Mouse (Mus musculus): ENCODE measurements at regions not wholly inside any gene's neighbourhood (a gene's known extent, or its start where the extent isn't known, plus 50 kb on each side); places are given as distances from the start of the nearest gene placed in this dataset.
A peak's percentile ranks its signal among the peaks of the same experiment; 100 is the strongest.

GRCm38 (mm10) chr13:85035903-85036302, 153.3 kb upstream of the Ccnh start:
- no peak overlapping the region for H3K9ac ChIP-seq (replicated peaks; ENCODE audit: low read length)
- no peaks in the 10 kb centered on the region for H3K4me1 ChIP-seq (ENCODE audit: control insufficient read depth, insufficient read depth, low read length)
- H3K27ac ChIP-seq (replicated peaks; ENCODE audit: low read depth, low read length), result no peak overlapping the region
- ATAC-seq (replicated peaks; ENCODE audit: insufficient number of reproducible peaks, low FRiP score, low TSS enrichment, low read depth) (no peak), DNase-seq (ENCODE audit: low spot score) (no peak)
- no peaks in the 10 kb centered on the region for H3K36me3 ChIP-seq (replicated peaks; ENCODE audit: control insufficient read depth, insufficient read depth, low read depth, low read length)
- H3K9me3 ChIP-seq (replicated peaks; ENCODE audit: control insufficient read depth, low read length), result no peaks in the 10 kb centered on the region
- no peak overlapping the region for H3K4me2 ChIP-seq (ENCODE audit: low read depth, low read length)
- H3K4me3 ChIP-seq (ENCODE audit: low read depth, low read length), result no peak overlapping the region
- H3K27me3 ChIP-seq (ENCODE audit: control insufficient read depth, insufficient read depth, low read length), result no peaks in the 10 kb centered on the region
- WGBS, result 76% methylated on average over 2 of the region's 2 CpGs

DNA sequence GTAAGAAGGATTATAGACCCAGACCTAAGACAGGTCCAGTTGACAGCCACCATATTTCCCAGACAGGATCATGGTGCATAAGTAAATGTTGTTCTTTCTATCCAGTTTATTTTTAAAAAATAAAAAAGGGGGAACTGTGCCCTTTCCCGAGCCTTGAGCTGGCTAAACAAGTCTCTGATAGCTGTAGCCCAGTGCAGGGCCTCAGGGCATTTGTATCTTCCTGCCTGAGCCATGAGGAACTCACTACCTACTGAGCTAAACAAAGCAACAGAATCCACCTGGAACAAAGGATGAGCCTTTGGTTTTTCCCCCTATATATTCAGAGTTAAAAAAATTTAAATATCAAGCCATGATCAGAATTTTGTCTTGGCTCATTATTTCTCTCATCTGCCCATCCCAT, 152.4 kb upstream of the Ccnh start:
- no peak overlapping the region for H3K27ac ChIP-seq (replicated peaks; ENCODE audit: low read depth, low read length)
- ATAC-seq (replicated peaks; ENCODE audit: insufficient number of reproducible peaks, low FRiP score, low TSS enrichment, low read depth), result no peak
- H3K4me2 ChIP-seq (ENCODE audit: low read depth, low read length), result no peak overlapping the region
- H3K27me3 ChIP-seq (ENCODE audit: control insufficient read depth, insufficient read depth, low read length), result no peaks in the 10 kb centered on the region
- H3K4me3 ChIP-seq (ENCODE audit: low read depth, low read length), result no peak overlapping the region
- no peak overlapping the region for H3K9ac ChIP-seq (replicated peaks; ENCODE audit: low read length)
- no peak for DNase-seq (ENCODE audit: low spot score)
- H3K36me3 ChIP-seq (replicated peaks; ENCODE audit: control insufficient read depth, insufficient read depth, low read depth, low read length), result no peaks in the 10 kb centered on the region
- H3K9me3 ChIP-seq (replicated peaks; ENCODE audit: control insufficient read depth, low read length), result no peaks in the 10 kb centered on the region
- H3K4me1 ChIP-seq (ENCODE audit: control insufficient read depth, insufficient read depth, low read length), result no peaks in the 10 kb centered on the region
- WGBS, result 47% methylated on average over 1 of the region's 1 CpGs

DNA sequence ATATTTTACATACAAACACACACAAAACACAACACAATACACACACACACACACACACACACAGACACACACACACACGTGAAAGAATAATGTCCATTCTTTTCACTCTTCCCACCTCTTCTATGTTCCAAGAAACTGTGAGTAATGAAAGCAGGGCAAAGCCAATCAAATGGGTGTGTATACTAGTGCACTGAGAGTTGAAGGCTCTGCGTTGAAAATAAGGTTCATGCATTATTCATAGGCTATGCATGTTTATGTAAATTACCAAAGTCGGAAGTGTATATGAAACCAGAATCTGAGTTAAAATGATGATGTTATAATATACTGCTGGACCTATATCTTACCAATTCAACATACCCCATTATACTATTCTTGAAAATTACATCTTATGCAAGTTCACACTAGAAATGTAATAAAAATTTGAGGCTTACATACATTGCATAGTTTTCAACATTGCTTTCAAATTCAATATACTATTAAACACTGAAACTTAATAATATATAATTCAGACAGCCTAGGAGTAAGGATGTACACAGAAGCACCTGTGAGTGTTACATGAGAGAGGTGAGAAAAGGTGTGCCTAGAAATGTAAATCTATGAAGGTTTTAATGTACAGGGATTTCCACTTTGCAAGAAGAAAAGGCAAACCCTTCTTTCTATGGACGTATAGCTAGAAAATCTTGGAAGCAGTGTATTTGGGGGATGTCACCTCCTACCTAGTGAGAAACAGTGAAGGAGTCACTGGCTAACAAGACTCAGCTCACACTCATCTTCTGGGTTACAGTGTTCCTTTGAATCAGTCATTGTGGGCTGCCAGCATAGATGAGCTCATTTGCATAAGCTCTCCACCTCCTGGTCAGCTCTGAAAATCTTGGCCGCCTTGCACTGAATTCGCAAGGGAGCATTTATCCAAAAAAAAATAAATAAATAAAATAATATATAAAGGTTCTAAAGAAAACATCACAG, 122.3 kb upstream of the Ccnh start:
- Histone ChIP-seq H3K9me3 (replicated peaks; ENCODE audit: control insufficient read depth, low read length) (no peaks in the 10 kb centered on the region), H3K4me1 (ENCODE audit: control insufficient read depth, insufficient read depth, low read length) (no peaks in the 10 kb centered on the region), H3K9ac (replicated peaks; ENCODE audit: low read length) (no peak overlapping the region), H3K36me3 (replicated peaks; ENCODE audit: control insufficient read depth, insufficient read depth, low read depth, low read length) (no peaks in the 10 kb centered on the region), H3K27ac (replicated peaks; ENCODE audit: low read depth, low read length) (no peak overlapping the region), H3K4me2 (ENCODE audit: low read depth, low read length) (no peak overlapping the region), H3K4me3 (ENCODE audit: low read depth, low read length) (no peak overlapping the region), H3K27me3 (ENCODE audit: control insufficient read depth, insufficient read depth, low read length) (no peaks in the 10 kb centered on the region)
- ATAC-seq (replicated peaks; ENCODE audit: insufficient number of reproducible peaks, low FRiP score, low TSS enrichment, low read depth), result 0 out of 2 replicates have a peak, but pooled peaks have one; percentile 56
- no peak for DNase-seq (ENCODE audit: low spot score)
- WGBS, result 63% methylated on average over 6 of the region's 6 CpGs

GRCm38 (mm10) chr13:85067551-85068283, 121.5 kb upstream of the Ccnh start:
- 77% methylated on average over 5 of the region's 5 CpGs for WGBS
- Histone ChIP-seq H3K9ac (replicated peaks; ENCODE audit: low read length) (no peak overlapping the region), H3K9me3 (replicated peaks; ENCODE audit: control insufficient read depth, low read length) (no peaks in the 10 kb centered on the region), H3K27ac (replicated peaks; ENCODE audit: low read depth, low read length) (no peak overlapping the region), H3K4me2 (ENCODE audit: low read depth, low read length) (no peak overlapping the region), H3K4me1 (ENCODE audit: control insufficient read depth, insufficient read depth, low read length) (no peaks in the 10 kb centered on the region), H3K27me3 (ENCODE audit: control insufficient read depth, insufficient read depth, low read length) (no peaks in the 10 kb centered on the region), H3K4me3 (ENCODE audit: low read depth, low read length) (no peak overlapping the region), H3K36me3 (replicated peaks; ENCODE audit: control insufficient read depth, insufficient read depth, low read depth, low read length) (no peaks in the 10 kb centered on the region)
- no peak for ATAC-seq (replicated peaks; ENCODE audit: insufficient number of reproducible peaks, low FRiP score, low TSS enrichment, low read depth)
- DNase-seq (ENCODE audit: low spot score), result no peak

GRCm38 (mm10) chr13:85068403-85068802, 120.8 kb upstream of the Ccnh start:
- Histone ChIP-seq H3K4me2 (ENCODE audit: low read depth, low read length) (no peak overlapping the region), H3K27ac (replicated peaks; ENCODE audit: low read depth, low read length) (no peak overlapping the region), H3K36me3 (replicated peaks; ENCODE audit: control insufficient read depth, insufficient read depth, low read depth, low read length) (no peaks in the 10 kb centered on the region), H3K4me1 (ENCODE audit: control insufficient read depth, insufficient read depth, low read length) (no peaks in the 10 kb centered on the region), H3K4me3 (ENCODE audit: low read depth, low read length) (no peak overlapping the region), H3K27me3 (ENCODE audit: control insufficient read depth, insufficient read depth, low read length) (no peaks in the 10 kb centered on the region), H3K9ac (replicated peaks; ENCODE audit: low read length) (no peak overlapping the region), H3K9me3 (replicated peaks; ENCODE audit: control insufficient read depth, low read length) (no peaks in the 10 kb centered on the region)
- ATAC-seq (replicated peaks; ENCODE audit: insufficient number of reproducible peaks, low FRiP score, low TSS enrichment, low read depth) (no peak), DNase-seq (ENCODE audit: low spot score) (no peak)
- WGBS, result 68% methylated on average over 3 of the region's 3 CpGs

DNA sequence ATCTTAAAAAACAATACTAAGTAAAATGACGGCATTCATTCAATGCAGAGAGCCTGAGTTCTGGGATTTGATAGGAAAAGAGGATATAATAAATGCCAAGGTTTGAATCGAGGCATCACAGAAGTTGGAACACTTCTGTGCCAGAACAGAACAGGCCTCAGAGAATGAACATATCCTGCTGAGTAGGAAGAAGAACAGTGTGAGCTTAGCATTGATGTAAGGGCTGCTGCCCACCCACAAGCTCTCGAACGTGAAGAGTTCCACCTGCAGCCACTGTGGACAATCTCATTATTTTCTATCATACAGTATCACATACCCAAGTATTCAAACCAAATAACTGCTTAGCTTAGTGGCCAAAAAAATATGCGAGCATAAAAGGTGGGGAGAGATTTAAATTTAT, 105.9 kb upstream of the Ccnh start:
- H3K4me2 ChIP-seq (ENCODE audit: low read depth, low read length), result no peak overlapping the region
- H3K36me3 ChIP-seq (replicated peaks; ENCODE audit: control insufficient read depth, insufficient read depth, low read depth, low read length), result no peaks in the 10 kb centered on the region
- WGBS, result 86% methylated on average over 5 of the region's 5 CpGs
- ATAC-seq (replicated peaks; ENCODE audit: insufficient number of reproducible peaks, low FRiP score, low TSS enrichment, low read depth) (no peak), DNase-seq (ENCODE audit: low spot score) (no peak)
- H3K4me1 ChIP-seq (ENCODE audit: control insufficient read depth, insufficient read depth, low read length), result no peaks in the 10 kb centered on the region
- H3K27ac ChIP-seq (replicated peaks; ENCODE audit: low read depth, low read length), result no peak overlapping the region
- no peak overlapping the region for H3K9ac ChIP-seq (replicated peaks; ENCODE audit: low read length)
- no peak overlapping the region for H3K4me3 ChIP-seq (ENCODE audit: low read depth, low read length)
- H3K9me3 ChIP-seq (replicated peaks; ENCODE audit: control insufficient read depth, low read length), result no peaks in the 10 kb centered on the region
- H3K27me3 ChIP-seq (ENCODE audit: control insufficient read depth, insufficient read depth, low read length), result no peaks in the 10 kb centered on the region

DNA sequence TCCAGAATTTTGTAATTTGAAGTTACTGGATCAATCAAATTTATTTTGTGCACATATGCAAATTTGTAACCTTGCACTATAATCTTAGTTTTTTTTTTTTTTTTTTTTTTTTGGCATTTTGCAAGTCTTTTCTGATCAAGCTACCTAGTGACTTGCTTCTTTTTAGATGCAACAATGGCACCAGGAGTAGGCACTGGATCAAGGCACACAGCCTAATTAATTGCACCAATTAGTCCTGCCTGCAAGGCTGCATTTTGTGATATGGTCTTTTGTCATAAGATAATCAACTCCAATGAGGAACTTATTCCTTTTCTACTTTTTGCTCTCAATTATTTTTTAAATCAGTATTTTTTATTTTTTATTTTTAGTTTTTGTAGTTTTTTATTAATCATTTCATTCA, 105.5 kb upstream of the Ccnh start:
- no peak for DNase-seq (ENCODE audit: low spot score)
- H3K27ac ChIP-seq (replicated peaks; ENCODE audit: low read depth, low read length), result no peak overlapping the region

GRCm38 (mm10) chr13:85096174-85096573, 93.0 kb upstream of the Ccnh start:
- no peak overlapping the region for H3K27ac ChIP-seq (replicated peaks; ENCODE audit: low read depth, low read length)
- 85% methylated on average over 7 of the region's 7 CpGs for WGBS

More for the DNA sequence above, 105.5 kb upstream of the Ccnh start:
- ATAC-seq (replicated peaks; ENCODE audit: insufficient number of reproducible peaks, low FRiP score, low TSS enrichment, low read depth), result no peak
- no peaks in the 10 kb centered on the region for H3K9me3 ChIP-seq (replicated peaks; ENCODE audit: control insufficient read depth, low read length)
- no peaks in the 10 kb centered on the region for H3K36me3 ChIP-seq (replicated peaks; ENCODE audit: control insufficient read depth, insufficient read depth, low read depth, low read length)
- H3K27me3 ChIP-seq (ENCODE audit: control insufficient read depth, insufficient read depth, low read length), result no peaks in the 10 kb centered on the region
- H3K4me1 ChIP-seq (ENCODE audit: control insufficient read depth, insufficient read depth, low read length), result no peaks in the 10 kb centered on the region
- no peak overlapping the region for H3K4me3 ChIP-seq (ENCODE audit: low read depth, low read length)
- no peak overlapping the region for H3K9ac ChIP-seq (replicated peaks; ENCODE audit: low read length)
- H3K4me2 ChIP-seq (ENCODE audit: low read depth, low read length), result no peak overlapping the region

More at GRCm38 (mm10) chr13:85096174-85096573, 93.0 kb upstream of the Ccnh start:
- Histone ChIP-seq H3K4me2 (ENCODE audit: low read depth, low read length) (no peak overlapping the region), H3K27me3 (ENCODE audit: control insufficient read depth, insufficient read depth, low read length) (no peaks in the 10 kb centered on the region), H3K36me3 (replicated peaks; ENCODE audit: control insufficient read depth, insufficient read depth, low read depth, low read length) (no peaks in the 10 kb centered on the region), H3K9me3 (replicated peaks; ENCODE audit: control insufficient read depth, low read length) (no peaks in the 10 kb centered on the region), H3K4me1 (ENCODE audit: control insufficient read depth, insufficient read depth, low read length) (no peaks in the 10 kb centered on the region), H3K4me3 (ENCODE audit: low read depth, low read length) (no peak overlapping the region), H3K9ac (replicated peaks; ENCODE audit: low read length) (no peak overlapping the region)
- no peak for ATAC-seq (replicated peaks; ENCODE audit: insufficient number of reproducible peaks, low FRiP score, low TSS enrichment, low read depth)
- DNase-seq (ENCODE audit: low spot score), result no peak

Data from embryonic facial prominence, embryonic 11.5 days (tissue).